Mouse (Mus musculus) layer of hippocampus, adult 18-20 months (tissue): ENCODE measurements around the gene Mov10l1. TPM values are rescaled to one million over a fixed set of nuclear protein-coding genes. Genes with fewer than 3 reads are reported as not detected.
A peak's percentile ranks its signal among the peaks of the same experiment; 100 is the strongest.

Source experiments
- DNase-seq, 2 experiments: peaks; one replicate each; pipeline ENCODE4 v3.0.0; 2022; ENCODE audit warnings: low spot score in 2 of 2
- long read RNA-seq: library from polyadenylated mRNA; stranded (forward); transcript quantifications from one replicate; pipeline ENCODE4 v2.0.0, GENCODE M21; 2021
- total RNA-seq, 2 experiments: library from RNA; stranded (reverse); gene quantifications; 2 replicates each; pipeline ENCODE4 v1.2.3; 2021

Gene Mov10l1
- total RNA-seq = not detected
- long read RNA-seq = 0 reads

GRCm38 (mm10) chr15:88982534-88983079, at the start of gene Mov10l1:
Gene Mov10l1, plus strand, starts transcription at chr15:88982909.
- no peak for DNase-seq

DNA sequence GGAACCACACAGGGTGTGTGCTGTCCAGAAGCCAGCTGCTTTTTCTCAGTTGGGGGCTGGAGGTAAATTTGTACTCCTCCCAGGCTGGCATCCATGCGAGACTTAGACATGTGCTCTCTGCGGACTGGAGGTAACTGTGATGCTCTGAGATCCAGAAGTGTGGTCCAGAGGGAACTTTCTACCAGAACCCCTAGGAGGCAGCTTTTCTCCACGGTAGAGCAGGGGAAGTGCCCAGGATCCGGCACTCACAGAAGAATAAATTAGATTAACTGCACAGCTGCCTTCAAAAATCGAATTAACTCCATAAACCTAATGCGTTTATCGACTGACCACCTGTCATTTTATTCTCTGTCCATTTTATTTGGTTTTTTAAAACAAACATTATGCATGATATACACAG, 48.6 kb upstream of the Mov10l1 start:
- peak in 1 of 2 experiments; percentile 36 for DNase-seq

DNA sequence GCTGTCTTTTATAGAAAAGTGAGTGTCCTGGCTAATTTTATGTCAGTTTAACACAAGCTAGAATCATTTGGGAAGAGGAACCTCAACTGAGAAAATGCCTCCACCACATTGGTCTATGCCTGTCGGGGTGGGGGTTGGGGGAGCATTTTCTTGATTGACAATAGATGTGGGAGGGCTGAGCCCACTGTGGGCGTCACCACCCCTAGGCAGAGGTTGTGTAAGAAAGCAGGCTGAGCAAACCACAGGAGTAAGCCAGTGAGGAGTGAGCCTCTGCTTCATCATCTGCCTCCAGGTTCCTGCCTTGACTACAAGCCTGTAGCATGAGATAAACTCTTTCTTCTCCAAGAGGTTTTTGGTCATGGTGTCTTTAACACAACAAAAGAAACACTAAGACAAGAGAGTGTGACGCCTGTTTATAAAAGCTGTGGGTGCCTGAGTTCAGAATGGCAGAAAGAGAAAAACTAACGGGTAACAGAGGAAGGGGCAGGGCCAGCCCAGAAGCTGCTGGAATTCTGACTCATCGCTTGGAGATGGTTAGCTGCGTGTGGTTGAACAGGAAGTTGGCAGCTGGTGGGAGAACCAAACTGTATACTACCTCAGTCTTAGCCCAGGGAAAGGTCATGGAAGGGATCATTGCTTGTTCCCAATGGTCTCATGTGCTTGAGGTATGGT, 46.0 kb upstream of the Mov10l1 start:
- peak in 1 of 2 experiments; percentile 23 for DNase-seq

GRCm38 (mm10) chr15:88937291-88937650, 45.4 kb upstream of the Mov10l1 start:
- DNase-seq = peak in 1 of 2 experiments; percentile 12

DNA sequence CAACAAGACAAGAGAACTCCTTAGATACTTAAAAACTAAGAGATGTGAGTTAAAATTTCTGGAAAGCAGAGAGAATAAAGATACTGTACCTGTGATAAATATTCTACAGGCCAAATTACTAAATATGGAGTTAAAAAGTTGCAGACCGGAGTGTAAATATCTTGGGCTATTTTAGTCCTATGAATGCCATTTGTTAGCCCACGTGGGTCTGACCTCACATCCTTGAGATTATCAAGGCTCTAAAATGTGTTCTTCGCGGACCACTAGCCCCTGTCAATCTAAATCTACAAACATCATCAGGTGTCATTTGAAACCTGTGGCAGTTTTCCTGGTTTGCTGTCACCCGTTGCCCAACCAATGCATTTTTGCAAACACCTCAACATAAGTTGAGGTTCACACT, 39.9 kb upstream of the Mov10l1 start:
- no peak for DNase-seq

- no peak for DNase-seq
These were observed 38.7 kb upstream of the Mov10l1 start for GRCm38 (mm10) chr15:88943896-88944551.

DNA sequence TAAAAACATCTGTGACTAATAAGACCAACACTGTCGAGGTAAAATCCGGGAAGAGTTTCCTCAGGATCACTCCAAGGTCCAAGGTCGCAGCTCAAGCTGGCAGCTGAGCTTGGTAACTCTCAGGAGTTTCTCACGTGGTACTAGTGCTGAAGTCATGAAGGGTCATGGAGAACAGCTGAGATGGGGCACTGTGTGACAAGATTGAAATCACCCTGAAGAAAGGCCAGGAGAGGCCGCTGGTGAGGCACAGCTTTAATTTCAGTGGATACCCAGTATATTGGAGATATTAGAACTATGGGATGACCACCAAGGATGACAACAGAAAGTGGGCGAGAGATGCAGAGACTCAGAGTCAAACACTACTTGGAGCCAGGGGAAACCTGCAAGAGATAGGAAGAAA, 35.9 kb upstream of the Mov10l1 start:
- DNase-seq = no peak

GRCm38 (mm10) chr15:88951246-88951645, 31.5 kb upstream of the Mov10l1 start:
- DNase-seq = no peak

GRCm38 (mm10) chr15:88954368-88955072, 28.2 kb upstream of the Mov10l1 start, which contains the start of gene Ttll8:
Gene Ttll8, minus strand, starts transcription at chr15:88954418.
- no peak for DNase-seq

GRCm38 (mm10) chr15:88955342-88955741, 27.4 kb upstream of the Mov10l1 start:
- no peak for DNase-seq

DNA sequence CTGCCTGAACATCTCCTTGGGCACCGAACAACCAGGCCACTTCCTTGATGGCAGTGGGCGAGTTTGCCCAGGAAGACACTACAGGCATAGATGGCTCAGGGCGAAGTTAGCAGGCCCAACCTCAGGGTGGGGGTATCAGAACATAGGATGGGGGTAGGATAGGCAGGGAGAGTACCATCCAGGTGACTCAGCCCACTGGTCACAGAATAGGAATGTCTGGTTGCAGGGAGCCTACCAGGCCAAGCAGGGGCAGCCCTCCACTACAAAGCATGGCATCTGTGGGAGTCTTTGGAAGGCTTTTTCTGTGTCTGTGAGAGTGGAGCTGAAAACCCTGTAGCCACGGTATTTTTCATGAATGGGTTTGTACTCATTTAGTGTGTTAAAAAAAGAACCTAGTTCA, 25.2 kb upstream of the Mov10l1 start:
- no peak for DNase-seq

GRCm38 (mm10) chr15:88964070-88964578, 18.6 kb upstream of the Mov10l1 start:
- no peak for DNase-seq

DNA sequence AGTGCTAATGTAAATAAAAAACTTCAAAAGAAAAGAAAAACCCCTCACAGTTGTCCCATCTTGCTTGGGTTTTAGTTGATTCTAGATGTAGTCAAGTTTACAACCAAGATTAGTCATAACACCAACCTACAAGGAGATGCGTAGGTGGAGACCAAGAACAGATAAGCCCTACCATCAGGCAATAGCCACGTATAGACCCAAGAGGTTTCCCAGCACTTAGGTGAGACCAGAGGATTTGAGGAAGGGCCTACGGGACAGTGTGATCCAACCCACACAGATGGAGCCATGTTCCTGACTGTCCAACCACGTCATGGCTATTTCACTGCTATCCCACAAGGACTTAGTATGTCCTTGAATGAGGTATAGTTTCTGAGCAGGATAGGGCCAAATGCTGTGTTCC, 10.4 kb upstream of the Mov10l1 start:
- no peak for DNase-seq

DNA sequence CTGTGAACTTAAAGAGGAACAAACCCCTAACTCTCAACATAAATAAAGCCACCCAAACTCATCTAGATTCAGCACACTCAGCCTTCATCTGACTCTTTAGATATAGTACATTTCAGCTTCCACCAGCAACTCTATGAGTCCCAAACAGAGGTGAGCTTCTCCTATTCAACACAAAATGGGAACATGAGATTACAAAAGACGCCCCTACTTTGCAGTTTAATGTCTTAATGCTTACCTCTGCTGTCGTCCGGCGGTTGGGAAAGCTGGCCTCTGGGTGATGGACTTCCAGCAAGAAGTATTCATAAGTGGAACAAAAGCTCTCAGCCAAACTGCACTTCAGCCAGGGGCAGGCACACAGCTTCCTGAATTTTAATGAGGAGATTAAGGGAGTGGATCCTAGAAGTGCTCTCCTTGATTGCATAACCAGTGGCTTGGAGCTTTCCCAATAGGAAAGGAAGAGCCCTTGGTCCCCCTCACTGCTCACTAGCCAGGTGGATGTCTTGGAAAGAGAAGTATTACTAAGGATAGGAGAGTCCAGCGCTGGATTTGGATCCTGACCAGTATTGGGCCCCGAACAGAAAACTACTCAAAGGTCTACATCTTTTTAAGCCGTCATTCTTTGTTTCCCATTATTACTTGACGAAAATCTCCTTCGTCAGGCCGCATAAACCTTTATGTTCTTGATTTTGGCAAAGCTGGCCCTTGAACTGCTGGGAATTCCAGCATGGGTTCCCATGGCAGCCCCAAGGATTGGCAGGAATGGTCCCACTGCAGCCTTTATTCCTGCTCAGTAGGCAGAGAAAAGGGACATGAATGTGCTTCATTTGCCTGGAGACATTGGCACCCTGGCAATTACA, 4.2 kb upstream of the Mov10l1 start, which contains the start of gene Mlc1:
Gene Mlc1, minus strand, starts transcription at position 727 of the 857 bp plus-strand sequence.
- peak; percentile 11 to 47 for DNase-seq

DNA sequence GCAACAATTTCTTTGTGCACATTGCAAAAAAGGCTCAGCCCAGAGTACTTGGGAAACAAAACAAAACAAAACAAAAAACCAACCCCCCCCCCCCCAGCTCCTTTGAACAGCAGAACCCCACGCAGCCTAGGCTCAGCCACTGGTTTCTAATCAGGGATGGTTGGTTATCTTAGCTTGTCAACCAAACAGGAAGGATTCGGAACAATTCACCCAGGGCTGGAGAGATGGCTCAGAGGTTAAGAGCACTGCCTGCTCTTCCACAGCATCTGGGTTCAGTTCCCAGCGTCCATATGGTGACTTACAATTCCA, 3.6 kb upstream of the Mov10l1 start:
- DNase-seq = no peak

- DNase-seq = no peak
These were observed 6.5 kb downstream of the Mov10l1 start for GRCm38 (mm10) chr15:88989236-88989635.

- no peak for DNase-seq
These were observed 15.9 kb downstream of the Mov10l1 start for GRCm38 (mm10) chr15:88998636-88999035.

DNA sequence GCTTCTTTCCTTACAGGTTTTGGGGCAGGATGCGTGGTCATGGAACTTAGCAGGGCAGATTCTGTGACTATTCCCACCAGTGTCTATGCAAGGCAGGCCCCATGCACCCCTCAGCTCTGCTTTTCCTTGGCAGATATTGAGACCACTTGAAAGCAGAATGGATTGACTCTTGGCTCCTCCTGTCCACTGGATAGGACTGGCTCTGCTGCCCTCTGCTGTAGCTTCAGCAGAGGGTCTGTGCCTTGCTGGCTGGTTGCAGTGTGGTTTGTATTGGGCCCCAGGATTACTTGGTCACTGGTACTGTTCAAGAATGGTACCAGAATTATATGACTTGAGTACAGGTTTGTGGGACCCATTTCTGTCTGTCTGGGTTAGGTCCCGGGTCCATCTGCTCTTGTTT, 16.4 kb downstream of the Mov10l1 start:
- DNase-seq = no peak

GRCm38 (mm10) chr15:89000367-89000766, 17.7 kb downstream of the Mov10l1 start:
- no peak for DNase-seq

GRCm38 (mm10) chr15:89001245-89001644, 18.5 kb downstream of the Mov10l1 start:
- no peak for DNase-seq

GRCm38 (mm10) chr15:89007002-89007401, 24.3 kb downstream of the Mov10l1 start:
- DNase-seq = no peak
